Mouse (Mus musculus) MEL (cell line): Measurements from ENCODE around the gene Tbxa2r. TPM values are rescaled to one million over a fixed set of nuclear protein-coding genes. Genes with fewer than 3 reads are reported as not detected.

Experiments used
- DNase-seq: peaks from one replicate; pipeline ENCODE4 v3.0.0; 2011; ENCODE audit warnings: low read depth, low spot score
- H3K27ac ChIP-seq: 2 replicates; pipeline ENCODE4 v1.5.1; 2012; ENCODE audit warnings: low read depth, mild to moderate bottlenecking, control low read depth, low read length, moderate library complexity; ENCODE audit not compliant: control insufficient read depth
- H3K27me3 ChIP-seq, 2 experiments: fragments of 150-350 bp in 1 of 2; sonication (generic) in 1 of 2; 2 replicates each; pipeline ENCODE4 v1.6.1; 2012; ENCODE audit warnings: low read length in 2 of 2, mild to moderate bottlenecking in 2 of 2, improper control_type of control experiment in 1 of 2, moderate library complexity in 1 of 2; ENCODE audit not compliant: insufficient read depth in 2 of 2, control insufficient read depth in 1 of 2
- H3K36me3 ChIP-seq, 2 experiments: 2 replicates each; pipeline ENCODE4 v1.6.1; 2012 to 2014; ENCODE audit warnings: low read length in 2 of 2, improper control_type of control experiment in 1 of 2, inconsistent platforms in 1 of 2, mild to moderate bottlenecking in 1 of 2; ENCODE audit not compliant: insufficient read depth in 2 of 2, control insufficient read depth in 1 of 2
- H3K4me1 ChIP-seq, 2 experiments: fragments of 150-350 bp in 1 of 2; sonication (generic) in 1 of 2; 2 replicates each; pipeline ENCODE4 v1.6.1; 2012; ENCODE audit warnings: low read length in 2 of 2, improper control_type of control experiment in 1 of 2, mild to moderate bottlenecking in 1 of 2; ENCODE audit not compliant: insufficient read depth in 2 of 2, control insufficient read depth in 1 of 2
- H3K4me3 ChIP-seq, 2 experiments: fragments of 150-350 bp in 1 of 2; sonication (generic) in 1 of 2; 2 replicates each; pipeline ENCODE4 v1.5.1; 2012; ENCODE audit warnings: low read depth in 2 of 2, low read length in 2 of 2, mild to moderate bottlenecking in 2 of 2, moderate library complexity in 2 of 2, control low read depth in 1 of 2, improper control_type of control experiment in 1 of 2; ENCODE audit not compliant: control insufficient read depth in 1 of 2, insufficient read depth in 1 of 2
- H3K79me2 ChIP-seq: 2 replicates; pipeline ENCODE4 v1.6.1; 2012; ENCODE audit warnings: mild to moderate bottlenecking, low read length, moderate library complexity; ENCODE audit not compliant: control insufficient read depth, poor library complexity, insufficient read depth
- H3K9ac ChIP-seq: 2 replicates; pipeline ENCODE4 v1.6.1; 2012; ENCODE audit warnings: low read depth, mild to moderate bottlenecking, control low read depth, low read length, moderate library complexity; ENCODE audit not compliant: control insufficient read depth, poor library complexity, severe bottlenecking
- H3K9me3 ChIP-seq: fragments of 150-350 bp; sonication (generic); replicated peaks from 2 replicates; pipeline ENCODE4 v1.6.1; 2012; ENCODE audit warnings: mild to moderate bottlenecking, low read length, improper control_type of control experiment, moderate library complexity; ENCODE audit not compliant: insufficient read depth
- CHD1 ChIP-seq: IDR thresholded peaks from 2 replicates; pipeline ENCODE4 v1.6.1; 2012; ENCODE audit warnings: low read depth, mild to moderate bottlenecking, inconsistent platforms, low read length, improper control_type of control experiment
- CHD2 ChIP-seq: IDR thresholded peaks from 2 replicates; pipeline ENCODE4 v1.6.1; 2011; ENCODE audit warnings: low read length, improper control_type of control experiment
- E2F4 ChIP-seq: IDR thresholded peaks from 2 replicates; pipeline ENCODE4 v1.6.1; 2011; ENCODE audit warnings: low read depth, low read length, improper control_type of control experiment, borderline replicate concordance
- ELF1 ChIP-seq: IDR thresholded peaks from 2 replicates; pipeline ENCODE4 v1.6.1; 2014; ENCODE audit warnings: low read depth, mild to moderate bottlenecking, inconsistent platforms, low read length, improper control_type of control experiment, moderate library complexity
- ETS1 ChIP-seq: IDR thresholded peaks from 2 replicates; pipeline ENCODE4 v1.6.1; 2012; ENCODE audit warnings: low read depth, mild to moderate bottlenecking, inconsistent platforms, low read length, improper control_type of control experiment, moderate library complexity
- GABPA ChIP-seq: IDR thresholded peaks from 2 replicates; pipeline ENCODE4 v1.6.1; 2012; ENCODE audit warnings: low read depth, mild to moderate bottlenecking, inconsistent platforms, low read length, improper control_type of control experiment, moderate library complexity
- GATA1 ChIP-seq: IDR thresholded peaks from 2 replicates; pipeline ENCODE4 v1.6.1; 2011; ENCODE audit warnings: low read depth, low read length, improper control_type of control experiment
- HCFC1 ChIP-seq: IDR thresholded peaks from 2 replicates; pipeline ENCODE4 v1.6.1; 2012; ENCODE audit warnings: low read depth, mild to moderate bottlenecking, inconsistent platforms, low read length, improper control_type of control experiment, moderate library complexity
- KAT2A ChIP-seq: conservative IDR thresholded peaks from 2 replicates; pipeline ENCODE4 v1.6.1; 2012; ENCODE audit warnings: low read depth, low read length, improper control_type of control experiment, inconsistent platforms
- MAFK ChIP-seq: IDR thresholded peaks from 2 replicates; pipeline ENCODE4 v1.6.1; 2011; ENCODE audit warnings: low read depth, mild to moderate bottlenecking, low read length, improper control_type of control experiment, borderline replicate concordance
- MAX ChIP-seq: IDR thresholded peaks from 2 replicates; pipeline ENCODE4 v1.6.1; 2011; ENCODE audit warnings: low read length, improper control_type of control experiment
- MAZ ChIP-seq: IDR thresholded peaks from 2 replicates; pipeline ENCODE4 v1.6.1; 2012; ENCODE audit warnings: low read depth, mild to moderate bottlenecking, inconsistent platforms, low read length, improper control_type of control experiment
- MEF2A ChIP-seq: IDR thresholded peaks from 2 replicates; pipeline ENCODE4 v1.6.1; 2014; ENCODE audit warnings: low read depth, mild to moderate bottlenecking, inconsistent platforms, low read length, improper control_type of control experiment; ENCODE audit not compliant: poor library complexity, insufficient replicate concordance, severe bottlenecking; ENCODE audit errors: extremely low read depth
- MXI1 ChIP-seq: IDR thresholded peaks from 2 replicates; pipeline ENCODE4 v1.6.1; 2011; ENCODE audit warnings: mild to moderate bottlenecking, low read depth, low read length, improper control_type of control experiment
- MYC ChIP-seq: IDR thresholded peaks from 2 replicates; pipeline ENCODE4 v1.6.1; 2011; ENCODE audit warnings: low read depth, mild to moderate bottlenecking, low read length, improper control_type of control experiment, moderate library complexity
- NELFE ChIP-seq: IDR thresholded peaks from 2 replicates; pipeline ENCODE4 v1.6.1; 2011; ENCODE audit warnings: low read depth, low read length, improper control_type of control experiment
- NRF1 ChIP-seq: IDR thresholded peaks from 2 replicates; pipeline ENCODE4 v1.6.1; 2014; ENCODE audit warnings: low read depth, mild to moderate bottlenecking, inconsistent platforms, low read length, improper control_type of control experiment, moderate library complexity; ENCODE audit not compliant: poor library complexity, insufficient read depth, severe bottlenecking
- POLR2A ChIP-seq, 2 experiments: IDR thresholded peaks; 2 replicates each; pipeline ENCODE4 v1.6.1; 2011 to 2012; ENCODE audit warnings: low read length in 2 of 2, mild to moderate bottlenecking in 2 of 2, control low read depth in 1 of 2, improper control_type of control experiment in 1 of 2, low read depth in 1 of 2, moderate library complexity in 1 of 2; ENCODE audit not compliant: control insufficient read depth in 1 of 2, insufficient read depth in 1 of 2, poor library complexity in 1 of 2
- POLR2AphosphoS2 ChIP-seq: IDR thresholded peaks from 2 replicates; pipeline ENCODE4 v1.6.1; 2011; ENCODE audit warnings: low read length, improper control_type of control experiment
- POLR2AphosphoS5 ChIP-seq: IDR thresholded peaks from 2 replicates; pipeline ENCODE4 v1.6.1; 2012; ENCODE audit warnings: low read depth, borderline replicate concordance, mild to moderate bottlenecking, inconsistent platforms, low read length, moderate library complexity, mixed read lengths
- RAD21 ChIP-seq: IDR thresholded peaks from 2 replicates; pipeline ENCODE4 v1.6.1; 2011; ENCODE audit warnings: mild to moderate bottlenecking, low read depth, low read length, improper control_type of control experiment
- SIN3A ChIP-seq: IDR thresholded peaks from 2 replicates; pipeline ENCODE4 v1.6.1; 2012; ENCODE audit warnings: low read length, improper control_type of control experiment, inconsistent platforms
- TAL1 ChIP-seq: IDR thresholded peaks from 2 replicates; pipeline ENCODE4 v1.6.1; 2012; ENCODE audit warnings: mild to moderate bottlenecking, inconsistent platforms, low read length, moderate library complexity, mixed read lengths
- TBP ChIP-seq: IDR thresholded peaks from 2 replicates; pipeline ENCODE4 v1.8.0; 2011; ENCODE audit warnings: low read depth, low read length, improper control_type of control experiment
- TCF12 ChIP-seq: IDR thresholded peaks from 2 replicates; pipeline ENCODE4 v1.6.1; 2014; ENCODE audit warnings: low read depth, mild to moderate bottlenecking, inconsistent platforms, low read length, improper control_type of control experiment, moderate library complexity
- UBTF ChIP-seq: IDR thresholded peaks from 2 replicates; pipeline ENCODE4 v1.6.1; 2012; ENCODE audit warnings: low read depth, mild to moderate bottlenecking, inconsistent platforms, low read length, improper control_type of control experiment, moderate library complexity, borderline replicate concordance; ENCODE audit not compliant: insufficient read depth
- USF1 ChIP-seq: IDR thresholded peaks from 2 replicates; pipeline ENCODE4 v1.6.1; 2014; ENCODE audit warnings: low read depth, mild to moderate bottlenecking, inconsistent platforms, low read length, improper control_type of control experiment, moderate library complexity
- ZC3H11A ChIP-seq: IDR thresholded peaks from 2 replicates; pipeline ENCODE4 v1.6.1; 2012; ENCODE audit warnings: low read depth, mild to moderate bottlenecking, inconsistent platforms, low read length, improper control_type of control experiment
- ZKSCAN1 ChIP-seq: IDR thresholded peaks from 2 replicates; pipeline ENCODE4 v1.6.1; 2012; ENCODE audit warnings: low read depth, mild to moderate bottlenecking, inconsistent platforms, low read length, improper control_type of control experiment, moderate library complexity
- ZNF384 ChIP-seq: IDR thresholded peaks from 2 replicates; pipeline ENCODE4 v1.6.1; 2012; ENCODE audit warnings: low read depth, mild to moderate bottlenecking, inconsistent platforms, low read length, improper control_type of control experiment
- polyA plus RNA-seq, 2 experiments: library from polyadenylated mRNA; stranded (reverse) in 1 of 2; unstranded in 1 of 2; fragments of >175 nt in 1 of 2; fragments of >200 nt in 1 of 2; gene quantifications; 2 replicates each; pipeline versions ENCODE4 v1.2.1 to v1.2.4; 2012; ENCODE audit warnings: low replicate concordance in 2 of 2, low read depth in 1 of 2; ENCODE audit not compliant: insufficient read length in 2 of 2, insufficient read depth in 1 of 2, missing spikeins in 1 of 2
- total RNA-seq: library from RNA; depleted of rRNA; stranded (reverse); fragments of 300-350 nt; gene quantifications from 2 replicates; pipeline ENCODE4 v1.2.3, GENCODE M21; 2012

Tbxa2r gene
- total and polyA plus RNA-seq, 3 experiments, result 0.31 TPM; not detected in 2

- Histone ChIP-seq H3K36me3 (peaks cover 2 to 6% of the 10 kb centered on the region in 2 experiments; a peak in 2 of 4 replicates), H3K9ac (peak within 1 kb of the TSS; percentile 93), H3K27ac (peak within 1 kb of the TSS; percentile 96), H3K9me3 (no peaks in the 10 kb centered on the region), H3K4me3 (peak within 1 kb of the TSS; percentile 85 to 86), H3K79me2 (peaks cover 20% of the 10 kb centered on the region), H3K27me3 (no peaks in the 10 kb centered on the region), H3K4me1 (peaks cover 0 to 12% of the 10 kb centered on the region in 2 experiments; a peak in 3 of 4 replicates)
- TF ChIP-seq POLR2AphosphoS2 (no peak), ELF1 (peak; percentile 96), HCFC1 (peak; percentile 97), NELFE (peak; percentile 90), TBP (peak; percentile 76), MAX (peak; percentile 100), NRF1 (peak; percentile 98), GATA1 (peak; percentile 71), SIN3A (peak; percentile 96), E2F4 (peak; percentile 94), ETS1 (no peak), ZC3H11A (0 out of 2 replicates have a peak, but pooled peaks have one; percentile 6), POLR2AphosphoS5 (no peak), POLR2A (IDR thresholded peaks at IDR 0.05; ENCODE audit: control insufficient read depth in 1 of 2, insufficient read depth in 1 of 2, low read depth in 1 of 2, low read length in 2 of 2, poor library complexity in 1 of 2) (peak; percentile 80 to 84; a peak in 3 of 4 replicates), MXI1 (peak; percentile 81), MYC (peak; percentile 84), KAT2A (peak; percentile 92), CHD1 (no peak), TCF12 (peak; percentile 49)
- DNase-seq, result peak; percentile 100
Observed at GRCm38 (mm10) chr10:81320550-81321347, 7.8 kb upstream of the Tbxa2r start, which contains the start of gene Cactin. Cactin (plus strand) TSS chr10:81321103.

GRCm38 (mm10) chr10:81321436-81321835 lies 7.1 kb upstream of the Tbxa2r start:
- no peaks in the 10 kb centered on the region for H3K27me3 ChIP-seq
- peaks cover 2 to 6% of the 10 kb centered on the region in 2 experiments; a peak in 2 of 4 replicates for H3K36me3 ChIP-seq
- H3K9ac ChIP-seq, result peak overlapping the region; percentile 93
- peaks cover 20% of the 10 kb centered on the region for H3K79me2 ChIP-seq
- DNase-seq, result no peak
- H3K9me3 ChIP-seq, result no peaks in the 10 kb centered on the region
- H3K4me3 ChIP-seq, result peak overlapping the region; percentile 54 to 86
- H3K27ac ChIP-seq, result peak overlapping the region; percentile 46
- H3K4me1 ChIP-seq, result peaks cover 0 to 12% of the 10 kb centered on the region in 2 experiments; a peak in 3 of 4 replicates
- no peak for TF ChIP-seq ZKSCAN1
- TF ChIP-seq HCFC1, result no peak
- TF ChIP-seq MEF2A, result no peak
- TF ChIP-seq MYC, result no peak
- no peak for TF ChIP-seq TAL1
- no peak for TF ChIP-seq CHD2
- TF ChIP-seq MAX, result no peak
- no peak for TF ChIP-seq GABPA
- no peak for TF ChIP-seq MAZ
- TF ChIP-seq SIN3A, result no peak
- no peak for TF ChIP-seq UBTF
- TF ChIP-seq ZNF384, result no peak
- no peak for TF ChIP-seq RAD21
- no peak for TF ChIP-seq USF1
- TF ChIP-seq POLR2AphosphoS5, result no peak
- TF ChIP-seq KAT2A, result no peak
- TF ChIP-seq MAFK, result no peak
